Mouse (Mus musculus): ENCODE results near the gene Bloc1s6. TPM values are rescaled to one million over a fixed set of nuclear protein-coding genes. Genes with fewer than 3 reads are reported as not detected.

Bloc1s6 gene
- 45.7 TPM for polyA plus RNA-seq (2014; fragmentation: Illumina TruSeq; extraction: RNeasy Lipid Tissue Mini Kit (QIAGEN cat#74804))

GRCm38 (mm10) chr2:122737894-122738830 is at the start of gene Bloc1s6:
Gene Bloc1s6, plus strand, starts transcription at chr2:122738503.

GRCm38 (mm10) chr2:122702181-122703036 is 35.9 kb upstream of the Bloc1s6 start, which contains the start of gene Slc30a4:
Gene Slc30a4, minus strand, starts transcription at chr2:122702663.

GRCm38 (mm10) chr2:122765071-122765793 is 26.9 kb downstream of the Bloc1s6 start, which contains the start of gene Sqor:
Gene Sqor, plus strand, starts transcription at chr2:122765237.

Other genes with a start within 250 kb of the Bloc1s6 start
- gene Gatm, start 127.2 kb upstream of the Bloc1s6 start, polyA plus RNA-seq (2014; fragmentation: Illumina TruSeq; extraction: RNeasy Lipid Tissue Mini Kit (QIAGEN cat#74804)) = 83.0 TPM
- gene AA467197, start 101.5 kb upstream of the Bloc1s6 start, polyA plus RNA-seq (2014; fragmentation: Illumina TruSeq; extraction: RNeasy Lipid Tissue Mini Kit (QIAGEN cat#74804)) = 0.91 TPM
- 109 TPM for gene Slc30a4, start 35.8 kb upstream of the Bloc1s6 start, polyA plus RNA-seq (2014; fragmentation: Illumina TruSeq; extraction: RNeasy Lipid Tissue Mini Kit (QIAGEN cat#74804))
- gene Sqor, start 26.7 kb downstream of the Bloc1s6 start, polyA plus RNA-seq (2014; fragmentation: Illumina TruSeq; extraction: RNeasy Lipid Tissue Mini Kit (QIAGEN cat#74804)) = 25.2 TPM

All from ovary, adult 10 weeks (tissue).